Comparison of ENCODE assay signal across 15 mouse cellular contexts in genomic region chr8:83011758-83012157, GRCm38 (mm10).
"Had no signal": no experiment of that assay in that cellular context is flagged by ENCODE, and none has a peak within 500 bp of the region (broad histone marks: within the 10 kb centered on the region; RNA-seq: fewer than 3 reads in every experiment).

No protein-coding gene starts in this region.

- H3K36me3 ChIP-seq: liver, embryonic 15.5 days had no signal

- ATAC-seq: lung, postnatal 0 days had no signal

- H3K4me2 ChIP-seq: liver, embryonic 15.5 days; neural tube, embryonic 13.5 days had no signal

- H3K9me3 ChIP-seq: liver, embryonic 15.5 days; neural tube, embryonic 13.5 days had no signal

- DNase-seq: kidney, adult 18-20 months; kidney, postnatal 10 days; kidney, postnatal 4 days; lung, adult 2 months; lung, postnatal 36 days; midbrain, embryonic 14.5 days; retina, postnatal 1 day; right cerebral cortex, postnatal 4 days; spleen, adult 18-20 months; thymus, adult 18-20 months; thymus, postnatal 14 days had no signal

- H3K27ac ChIP-seq: layer of hippocampus, adult 2 months; liver, embryonic 15.5 days; neural tube, embryonic 13.5 days had no signal

- H3K9ac ChIP-seq: liver, embryonic 15.5 days; neural tube, embryonic 13.5 days had no signal

- H3K4me1 ChIP-seq: liver, embryonic 15.5 days had no signal

- H3K27me3 ChIP-seq: liver, embryonic 15.5 days; neural tube, embryonic 13.5 days had no signal

- H3K4me3 ChIP-seq: layer of hippocampus, adult 2 months; liver, embryonic 15.5 days; neural tube, embryonic 13.5 days had no signal
